Mouse (Mus musculus) embryonic facial prominence, embryonic 11.5 days (tissue): ENCODE results near the gene Bsnd. TPM values are rescaled to one million over a fixed set of nuclear protein-coding genes. Genes with fewer than 3 reads are reported as not detected.
A peak's percentile ranks its signal among the peaks of the same experiment; 100 is the strongest.

Experiments used
- ATAC-seq: fragments of 200-750 bp; cut with Nextera tagmentation; replicated peaks from 2 replicates; pipeline ENCODE4 v1.8.0; 2017; ENCODE audit warnings: low read depth; ENCODE audit not compliant: insufficient number of reproducible peaks, low FRiP score, low TSS enrichment
- DNase-seq: peaks from one replicate; pipeline ENCODE4 v3.0.0-alpha.2; 2015; ENCODE audit warnings: low spot score
- H3K27ac ChIP-seq: fragments of 300-500 bp; sonication (generic); replicated peaks from 2 replicates; pipeline ENCODE4 v1.5.1; 2014; ENCODE audit warnings: mild to moderate bottlenecking, low read depth, low read length, control low read depth
- H3K27me3 ChIP-seq: fragments of 300-500 bp; sonication (generic); 2 replicates; pipeline ENCODE4 v1.6.1; 2014; ENCODE audit warnings: mild to moderate bottlenecking, low read length, moderate library complexity, mixed read lengths; ENCODE audit not compliant: control insufficient read depth, insufficient read depth
- H3K36me3 ChIP-seq: fragments of 300-500 bp; sonication (generic); replicated peaks from 2 replicates; pipeline ENCODE4 v1.6.1; 2014; ENCODE audit warnings: low read depth, mild to moderate bottlenecking, low read length, moderate library complexity, mixed read lengths; ENCODE audit not compliant: control insufficient read depth, insufficient read depth
- H3K4me1 ChIP-seq: fragments of 300-500 bp; sonication (generic); 2 replicates; pipeline ENCODE4 v1.6.1; 2014; ENCODE audit warnings: low read length, mixed read lengths; ENCODE audit not compliant: control insufficient read depth, insufficient read depth
- H3K4me2 ChIP-seq: fragments of 300-500 bp; sonication (generic); 2 replicates; pipeline ENCODE4 v1.6.1; 2014; ENCODE audit warnings: low read depth, mild to moderate bottlenecking, control low read depth, low read length, moderate library complexity
- H3K4me3 ChIP-seq: fragments of 300-500 bp; sonication (generic); 2 replicates; pipeline ENCODE4 v1.5.1; 2014; ENCODE audit warnings: low read depth, low read length, control low read depth
- H3K9ac ChIP-seq: fragments of 300-500 bp; sonication (generic); replicated peaks from 2 replicates; pipeline ENCODE4 v1.6.1; 2014; ENCODE audit warnings: mild to moderate bottlenecking, control low read depth, low read length
- H3K9me3 ChIP-seq: fragments of 300-500 bp; sonication (generic); replicated peaks from 2 replicates; pipeline ENCODE4 v1.6.1; 2016; ENCODE audit warnings: mild to moderate bottlenecking, low read length, inconsistent platforms, mixed read lengths; ENCODE audit not compliant: control insufficient read depth
- WGBS: fragments of 180-500 bp; shearing (Covaris S2); extraction: QIAGEN DNeasy Blood & Tissue Kit; methylation state at CpG from one replicate; pipeline ENCODE4 v1.1.7; 2014; 5-methylcytosine and 5-hydroxymethylcytosine counted together
- polyA plus RNA-seq: library from polyadenylated mRNA; unstranded; fragments of >200 nt; fragmentation: Nextera tagmentation; extraction: Ambion mirVana; gene quantifications from 2 replicates; pipeline ENCODE4 v1.2.1, GENCODE M21; 2014

Bsnd gene
- polyA plus RNA-seq, 1 experiment from 2014 or later, result not detected

DNA sequence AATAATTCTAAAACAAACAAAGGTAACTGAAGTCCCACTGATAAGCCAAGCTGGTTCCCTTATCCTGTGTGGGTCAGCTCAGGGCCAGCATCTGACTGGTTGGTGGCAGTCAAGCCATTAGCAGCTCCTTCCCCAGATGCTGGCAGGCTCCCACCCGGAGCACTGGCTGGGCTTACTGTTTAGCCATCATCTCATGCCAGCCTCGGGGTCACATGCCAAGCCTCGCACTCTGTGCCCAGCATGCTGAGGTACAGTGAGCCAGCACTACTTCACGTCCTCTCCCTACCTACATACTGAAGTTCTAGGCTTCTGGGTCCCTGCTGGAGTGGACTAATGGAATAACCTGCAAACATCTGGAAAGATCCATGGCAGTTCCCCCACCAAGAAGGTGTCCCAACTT is 38.6 kb downstream of the Bsnd start:
- ATAC-seq (no peak), DNase-seq (no peak)
- Histone ChIP-seq H3K4me2 (no peak overlapping the region), H3K4me3 (no peak overlapping the region), H3K4me1 (no peaks in the 10 kb centered on the region), H3K36me3 (no peaks in the 10 kb centered on the region), H3K9ac (no peak overlapping the region), H3K27ac (no peak overlapping the region), H3K27me3 (no peaks in the 10 kb centered on the region), H3K9me3 (no peaks in the 10 kb centered on the region)
- 87% methylated on average over 4 of the region's 4 CpGs for WGBS

- Histone ChIP-seq H3K27me3 (no peaks in the 10 kb centered on the region), H3K4me3 (no peak overlapping the region), H3K4me1 (no peaks in the 10 kb centered on the region), H3K9me3 (no peaks in the 10 kb centered on the region), H3K36me3 (no peaks in the 10 kb centered on the region), H3K4me2 (no peak overlapping the region), H3K9ac (no peak overlapping the region), H3K27ac (no peak overlapping the region)
- DNase-seq (no peak), ATAC-seq (no peak)
- WGBS, result 84% methylated on average over 5 of the region's 5 CpGs
Observed at GRCm38 (mm10) chr4:106453108-106453507, 39.0 kb downstream of the Bsnd start.

DNA sequence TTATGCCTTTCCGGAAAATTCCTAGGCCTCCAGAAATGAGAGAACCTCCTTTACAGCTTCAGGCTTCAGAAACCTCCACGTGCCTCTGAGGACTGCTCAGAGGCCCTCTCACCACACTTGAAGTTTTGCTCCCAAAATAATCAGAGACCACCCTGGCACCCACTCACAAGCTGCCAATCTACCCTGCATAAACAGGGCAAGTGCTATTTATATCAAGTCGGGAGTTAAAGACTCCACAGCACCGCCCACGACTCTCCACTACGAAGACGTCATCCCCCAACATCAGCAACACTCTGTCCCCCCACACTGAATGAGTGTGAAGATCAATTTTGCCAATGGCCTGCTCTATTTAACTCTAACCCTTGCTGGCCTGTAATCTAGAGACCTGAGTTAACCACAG is 39.7 kb downstream of the Bsnd start:
- Histone ChIP-seq H3K4me2 (no peak overlapping the region), H3K4me3 (no peak overlapping the region), H3K9me3 (no peaks in the 10 kb centered on the region), H3K36me3 (no peaks in the 10 kb centered on the region), H3K9ac (no peak overlapping the region), H3K4me1 (no peaks in the 10 kb centered on the region), H3K27me3 (no peaks in the 10 kb centered on the region), H3K27ac (no peak overlapping the region)
- ATAC-seq, result no peak
- DNase-seq, result no peak
- WGBS, result 80% methylated on average over 7 of the region's 7 CpGs

DNA sequence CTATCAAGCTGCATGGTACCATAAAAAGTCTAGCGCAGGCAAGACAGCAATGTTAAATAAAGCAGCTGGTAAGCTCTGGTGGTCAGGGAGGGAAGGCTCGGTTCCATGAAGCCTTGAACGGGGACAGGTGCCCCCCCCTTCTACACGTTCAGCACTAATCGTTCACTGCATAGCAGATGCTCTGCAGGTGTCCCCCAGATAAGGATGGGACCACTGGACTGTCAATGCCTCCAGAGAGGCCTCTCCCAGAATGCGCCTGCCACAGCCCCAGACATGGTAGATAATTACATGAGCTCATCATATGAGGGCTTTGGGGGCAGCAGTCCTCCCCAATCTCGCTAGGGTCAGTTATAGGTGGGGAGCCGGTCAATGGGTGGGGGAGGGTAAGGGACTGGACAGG is 42.8 kb downstream of the Bsnd start:
- H3K4me1 ChIP-seq, result no peaks in the 10 kb centered on the region
- 84% methylated on average over 8 of the region's 8 CpGs for WGBS
- ATAC-seq, result no peak

DNA sequence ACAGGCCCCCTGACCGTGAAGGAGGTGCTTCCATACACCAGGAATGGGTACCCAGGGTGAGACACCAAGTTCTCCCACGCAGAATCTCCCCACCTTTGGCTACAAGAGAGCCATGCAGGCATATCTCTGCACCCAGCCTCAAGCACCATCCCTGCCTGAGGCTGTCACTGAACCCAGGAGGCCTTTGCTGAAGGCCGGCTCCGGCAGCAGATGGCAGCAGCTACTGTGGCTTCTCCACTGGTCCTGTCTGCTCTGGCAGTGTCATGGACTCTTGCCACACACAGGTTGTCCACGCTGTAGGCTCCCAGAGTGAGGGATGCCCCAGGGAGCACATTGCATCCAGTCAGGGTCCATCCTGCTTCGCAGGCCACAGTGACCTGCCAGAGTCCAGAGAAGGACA is 48.9 kb downstream of the Bsnd start:
- no peaks in the 10 kb centered on the region for H3K4me1 ChIP-seq
- H3K4me3 ChIP-seq, result no peak overlapping the region
- WGBS, result 89% methylated on average over 6 of the region's 6 CpGs
- no peak overlapping the region for H3K4me2 ChIP-seq
- no peaks in the 10 kb centered on the region for H3K9me3 ChIP-seq
- no peak overlapping the region for H3K27ac ChIP-seq
- ATAC-seq (no peak), DNase-seq (no peak)
- H3K36me3 ChIP-seq, result peaks cover 2% of the 10 kb centered on the region
- no peaks in the 10 kb centered on the region for H3K27me3 ChIP-seq
- H3K9ac ChIP-seq, result no peak overlapping the region

More for the DNA sequence above, 42.8 kb downstream of the Bsnd start:
- Histone ChIP-seq H3K27me3 (no peaks in the 10 kb centered on the region), H3K9me3 (no peaks in the 10 kb centered on the region), H3K27ac (no peak overlapping the region), H3K4me2 (no peak overlapping the region), H3K9ac (no peak overlapping the region), H3K36me3 (no peaks in the 10 kb centered on the region), H3K4me3 (no peak overlapping the region)
- DNase-seq, result no peak

DNA sequence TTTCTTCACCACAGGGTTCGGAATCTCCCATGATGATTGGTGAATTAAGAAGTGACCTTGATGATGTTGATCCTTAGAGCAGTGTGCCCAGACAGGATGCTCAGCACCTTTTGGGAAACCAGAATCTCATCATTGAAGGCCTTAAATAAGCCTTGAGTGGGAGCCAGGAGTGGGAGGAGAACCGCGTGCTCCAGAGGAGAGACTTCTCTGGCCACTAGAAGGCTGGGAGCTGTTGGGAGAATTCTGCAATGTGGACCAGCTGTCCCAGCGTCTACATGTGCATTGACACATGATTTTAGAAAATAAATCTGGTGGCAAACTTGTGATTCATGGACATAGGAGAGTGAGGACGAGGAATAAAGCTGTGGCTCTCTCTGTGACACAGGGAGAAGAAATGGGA is 53.3 kb downstream of the Bsnd start:
- H3K27ac ChIP-seq, result no peak overlapping the region
- H3K36me3 ChIP-seq, result peaks cover 6% of the 10 kb centered on the region
- no peaks in the 10 kb centered on the region for H3K27me3 ChIP-seq
- H3K4me3 ChIP-seq, result no peak overlapping the region
- no peaks in the 10 kb centered on the region for H3K4me1 ChIP-seq
- no peak overlapping the region for H3K9ac ChIP-seq
- DNase-seq, result no peak
- no peak overlapping the region for H3K4me2 ChIP-seq
- 91% methylated on average over 5 of the region's 5 CpGs for WGBS
- H3K9me3 ChIP-seq, result no peaks in the 10 kb centered on the region
- no peak for ATAC-seq

GRCm38 (mm10) chr4:106437207-106437606 is 54.9 kb downstream of the Bsnd start:
- no peaks in the 10 kb centered on the region for H3K4me1 ChIP-seq
- 97% methylated on average over 5 of the region's 5 CpGs for WGBS
- peaks cover 6% of the 10 kb centered on the region for H3K36me3 ChIP-seq
- DNase-seq (no peak), ATAC-seq (no peak)
- H3K9ac ChIP-seq, result no peak overlapping the region
- no peaks in the 10 kb centered on the region for H3K27me3 ChIP-seq
- H3K4me2 ChIP-seq, result no peak overlapping the region
- no peaks in the 10 kb centered on the region for H3K9me3 ChIP-seq
- H3K4me3 ChIP-seq, result no peak overlapping the region
- H3K27ac ChIP-seq, result no peak overlapping the region

DNA sequence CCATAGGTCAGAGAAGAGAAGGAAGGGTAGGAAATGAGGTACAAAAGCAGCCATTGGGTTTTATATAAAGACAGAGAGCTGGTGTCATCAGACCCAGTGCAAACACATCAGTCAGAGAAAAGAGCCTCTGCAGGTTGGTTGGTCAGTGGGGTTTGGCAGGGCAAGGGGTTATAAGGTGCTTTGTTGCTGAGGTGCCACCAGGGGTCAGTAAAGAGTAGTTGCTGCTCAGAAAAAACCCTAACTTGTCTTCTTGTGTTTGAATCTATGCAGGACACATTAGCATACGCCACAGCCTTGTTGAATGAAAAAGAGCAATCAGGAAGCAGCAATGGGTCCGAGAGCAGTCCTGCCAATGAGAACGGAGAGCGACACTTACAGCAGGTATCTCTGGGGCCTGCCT is 55.6 kb downstream of the Bsnd start:
- no peak overlapping the region for H3K27ac ChIP-seq
- H3K4me2 ChIP-seq, result no peak overlapping the region
- no peak overlapping the region for H3K9ac ChIP-seq
- H3K36me3 ChIP-seq, result peaks cover 4% of the 10 kb centered on the region
- 71% methylated on average over 4 of the region's 4 CpGs for WGBS
- H3K27me3 ChIP-seq, result no peaks in the 10 kb centered on the region
- DNase-seq, result peak; percentile 61
- H3K4me1 ChIP-seq, result no peaks in the 10 kb centered on the region
- ATAC-seq, result no peak
- H3K9me3 ChIP-seq, result no peaks in the 10 kb centered on the region
- no peak overlapping the region for H3K4me3 ChIP-seq
